In genomic region chr9:110652963-110653654, GRCm38 (mm10) we compare ENCODE assay signal across 8 mouse cellular contexts. TPM values are rescaled to one million over a fixed set of nuclear protein-coding genes. Genes with fewer than 3 reads are reported as not detected.
DNase-seq lines count a peak whose midpoint lies in the region; ATAC-seq and TF ChIP-seq lines count a peak whose summit lies in the region.

No protein-coding gene starts in this region.

- H3K9me3 ChIP-seq in heart, embryonic 11.5 days (replicated peaks; ENCODE audit: control insufficient read depth, low read length), result no peaks in the 10 kb centered on the region
- H3K9me3 ChIP-seq in E14TG2a.4 (ENCODE audit: low read length), result peaks cover 6% of the 10 kb centered on the region
- no peaks in the 10 kb centered on the region for H3K9me3 ChIP-seq in forebrain, postnatal 0 days (ENCODE audit: low read length)
- H3K9me3 ChIP-seq in liver, postnatal 0 days (ENCODE audit: low read length), result no peaks in the 10 kb centered on the region

- no peak for TF ChIP-seq EP300 in liver, postnatal 0 days (IDR thresholded peaks at IDR 0.05; ENCODE audit: low read depth)

- no peak for TF ChIP-seq CTCF in E14TG2a.4 (conservative IDR thresholded peaks at IDR 0.05; ENCODE audit: low read length)
- TF ChIP-seq CTCF in forebrain, postnatal 0 days (IDR thresholded peaks at IDR 0.05; ENCODE audit: low read depth), result no peak
- no peak for TF ChIP-seq CTCF in liver, postnatal 0 days (IDR thresholded peaks at IDR 0.05; ENCODE audit: low read depth)

- intact Hi-C loops in heart, postnatal 25 days (cut with DNase I), result no loop called here

- no peak for DNase-seq in heart, postnatal 25 days (ENCODE audit: low spot score)
- DNase-seq in forebrain, postnatal 0 days, result no peak
- no peak for DNase-seq in liver, postnatal 0 days
- DNase-seq in right cerebral cortex, adult 18-20 months, result no peak
- no peak for DNase-seq in adrenal gland, postnatal 36 days
- no peak for DNase-seq in thymus, postnatal 14 days

- peak overlapping the region; percentile 79 for H3K4me3 ChIP-seq in heart, embryonic 11.5 days (ENCODE audit: low read depth, low read length)
- peak overlapping the region; percentile 90 for H3K4me3 ChIP-seq in E14TG2a.4 (replicated peaks; ENCODE audit: low read length)
- peak overlapping the region; percentile 51 for H3K4me3 ChIP-seq in forebrain, postnatal 0 days (ENCODE audit: low read depth, low read length)
- H3K4me3 ChIP-seq in liver, postnatal 0 days (ENCODE audit: low read depth, low read length), result peak overlapping the region; percentile 81

- H3K4me2 ChIP-seq in heart, embryonic 11.5 days, result peak overlapping the region; percentile 99
- H3K4me2 ChIP-seq in forebrain, postnatal 0 days (ENCODE audit: low read depth), result peak overlapping the region; percentile 89
- peak overlapping the region; percentile 99 for H3K4me2 ChIP-seq in liver, postnatal 0 days (ENCODE audit: low read depth, low read length)

- H3K27me3 ChIP-seq in heart, embryonic 11.5 days (ENCODE audit: control insufficient read depth, insufficient read depth, low read length), result peaks cover 13% of the 10 kb centered on the region
- peaks cover 23% of the 10 kb centered on the region for H3K27me3 ChIP-seq in E14TG2a.4 (ENCODE audit: insufficient read depth, low read length)
- no peaks in the 10 kb centered on the region; the same call in 1 of the 2 replicates for H3K27me3 ChIP-seq in forebrain, postnatal 0 days (ENCODE audit: insufficient read depth, low read length)
- H3K27me3 ChIP-seq in liver, postnatal 0 days (ENCODE audit: insufficient read depth, low read length), result peaks cover 15% of the 10 kb centered on the region

- H3K27ac ChIP-seq in heart, embryonic 11.5 days (ENCODE audit: low read depth, low read length), result peak overlapping the region; percentile 54; the same call in 1 of the 2 replicates
- no peak overlapping the region for H3K27ac ChIP-seq in forebrain, postnatal 0 days (ENCODE audit: low read depth, low read length)
- H3K27ac ChIP-seq in liver, postnatal 0 days (ENCODE audit: low read depth), result peak overlapping the region; percentile 80

- H3K9ac ChIP-seq in heart, embryonic 11.5 days (ENCODE audit: low read depth, low read length), result peak overlapping the region; percentile 78
- peak overlapping the region; percentile 55 for H3K9ac ChIP-seq in forebrain, postnatal 0 days
- peak overlapping the region; percentile 76 for H3K9ac ChIP-seq in liver, postnatal 0 days (replicated peaks)

- H3K4me1 ChIP-seq in heart, embryonic 11.5 days (ENCODE audit: control insufficient read depth, insufficient read depth, low read length), result peaks cover 42% of the 10 kb centered on the region
- H3K4me1 ChIP-seq in E14TG2a.4 (replicated peaks; ENCODE audit: low read depth, low read length), result peaks cover 57% of the 10 kb centered on the region
- peaks cover 17% of the 10 kb centered on the region for H3K4me1 ChIP-seq in forebrain, postnatal 0 days (ENCODE audit: insufficient read depth)
- peaks cover 44% of the 10 kb centered on the region for H3K4me1 ChIP-seq in liver, postnatal 0 days (ENCODE audit: insufficient read depth)

- ATAC-seq in heart, embryonic 11.5 days (replicated peaks; ENCODE audit: insufficient number of reproducible peaks, low FRiP score, low TSS enrichment), result no peak
- ATAC-seq in forebrain, postnatal 0 days, result no peak
- no peak for ATAC-seq in liver, postnatal 0 days

- no peaks in the 10 kb centered on the region for H3K36me3 ChIP-seq in heart, embryonic 11.5 days (ENCODE audit: control insufficient read depth, insufficient read depth, low read length)
- H3K36me3 ChIP-seq in E14TG2a.4 (ENCODE audit: insufficient read depth, low read length), result peaks cover 3% of the 10 kb centered on the region; the same call in 1 of the 2 replicates
- no peaks in the 10 kb centered on the region for H3K36me3 ChIP-seq in forebrain, postnatal 0 days (ENCODE audit: insufficient read depth)
- no peaks in the 10 kb centered on the region for H3K36me3 ChIP-seq in liver, postnatal 0 days (replicated peaks; ENCODE audit: insufficient read depth, low read length)

- 23% methylated on average over 14 of the region's 14 CpGs for WGBS in heart, embryonic 11.5 days (ENCODE audit: insufficient replicate concordance)
- 22% methylated on average over 14 of the region's 14 CpGs for WGBS in forebrain, postnatal 0 days
- WGBS in liver, postnatal 0 days (ENCODE audit: insufficient replicate concordance), result 13% methylated on average over 14 of the region's 14 CpGs

RNA-seq across cellular contexts. Expression of gene Nbeal2, which starts 0.9 kb away (rescaled TPM):
- polyA plus RNA-seq in heart, embryonic 11.5 days (2014; fragmentation: Nextera tagmentation; extraction: Ambion mirVana), result 1.4 and 1.6 TPM in 2 replicates
- 1 to 10 TPM; 8.2 to 8.7 TPM for total RNA-seq in heart, postnatal 25 days (2021)
- total RNA-seq in forebrain, postnatal 0 days (2014; rRNA removed), result 6.1 and 17.6 TPM in 2 replicates
- polyA plus RNA-seq in forebrain, postnatal 0 days (2015; fragmentation: Nextera tagmentation; extraction: Ambion mirVana), result 1.1 and 2.0 TPM in 2 replicates
- 1.5 and 2.0 TPM in 2 replicates for polyA plus RNA-seq in liver, postnatal 0 days (2015; fragmentation: Nextera tagmentation; extraction: Ambion mirVana)
- total RNA-seq in adrenal gland, postnatal 36 days (2021), result 1 to 10 TPM; 7.2 to 8.1 TPM

RNA-seq across cellular contexts. Expression of gene Ccdc12, which starts 3.2 kb away (rescaled TPM):
- polyA plus RNA-seq in heart, embryonic 11.5 days (2014; fragmentation: Nextera tagmentation; extraction: Ambion mirVana), result 135 and 149 TPM in 2 replicates
- 10 to 100 TPM; 61.6 to 66.8 TPM for total RNA-seq in heart, postnatal 25 days (2021)
- 38.4 and 48.4 TPM in 2 replicates for total RNA-seq in forebrain, postnatal 0 days (2014; rRNA removed)
- 103 and 104 TPM in 2 replicates for polyA plus RNA-seq in forebrain, postnatal 0 days (2015; fragmentation: Nextera tagmentation; extraction: Ambion mirVana)
- 69.3 and 71.1 TPM in 2 replicates for polyA plus RNA-seq in liver, postnatal 0 days (2015; fragmentation: Nextera tagmentation; extraction: Ambion mirVana)
- total RNA-seq in adrenal gland, postnatal 36 days (2021), result 10 to 100 TPM; 61.3 to 64.7 TPM

RNA-seq across cellular contexts. Expression of gene Nradd, which starts 28.9 kb away (rescaled TPM):
- polyA plus RNA-seq in heart, embryonic 11.5 days (2014; fragmentation: Nextera tagmentation; extraction: Ambion mirVana), result 12.6 and 19.1 TPM in 2 replicates
- 1 to 10 TPM; 1.1 to 2.0 TPM for total RNA-seq in heart, postnatal 25 days (2021)
- 21.3 and 22.5 TPM in 2 replicates for total RNA-seq in forebrain, postnatal 0 days (2014; rRNA removed)
- polyA plus RNA-seq in forebrain, postnatal 0 days (2015; fragmentation: Nextera tagmentation; extraction: Ambion mirVana), result 19.1 and 27.2 TPM in 2 replicates
- polyA plus RNA-seq in liver, postnatal 0 days (2015; fragmentation: Nextera tagmentation; extraction: Ambion mirVana), result 1.3 and 1.4 TPM in 2 replicates
- 10 to 100 TPM in 1 of 2 experiments, 1 to 10 TPM in 1; 9.0 to 15.4 TPM for total RNA-seq in adrenal gland, postnatal 36 days (2021)
